Mouse (Mus musculus) liver, embryonic 12.5 days (tissue): Measurements from ENCODE around the gene Bach1. TPM values are rescaled to one million over a fixed set of nuclear protein-coding genes. Genes with fewer than 3 reads are reported as not detected.

ENCODE experiments used
- ATAC-seq: fragments of 200-750 bp; cut with Nextera tagmentation; 2 replicates; pipeline ENCODE4 v1.8.0; 2017; ENCODE audit warnings: moderate number of reproducible peaks, mild to moderate bottlenecking, moderate library complexity
- H3K27ac ChIP-seq: fragments of 300-500 bp; sonication (generic); 2 replicates; pipeline ENCODE4 v1.5.1; 2016; ENCODE audit warnings: mild to moderate bottlenecking
- H3K27me3 ChIP-seq: fragments of 300-500 bp; sonication (generic); replicated peaks from 2 replicates; pipeline ENCODE4 v1.6.1; 2016; ENCODE audit warnings: mild to moderate bottlenecking, moderate library complexity
- H3K36me3 ChIP-seq: fragments of 300-500 bp; sonication (generic); 2 replicates; pipeline ENCODE4 v1.6.1; 2016; ENCODE audit warnings: mild to moderate bottlenecking, moderate library complexity
- H3K4me1 ChIP-seq: fragments of 300-500 bp; sonication (generic); 2 replicates; pipeline ENCODE4 v1.6.1; 2016
- H3K4me2 ChIP-seq: fragments of 300-500 bp; sonication (generic); 2 replicates; pipeline ENCODE4 v1.6.1; 2016; ENCODE audit warnings: mild to moderate bottlenecking, moderate library complexity
- H3K4me3 ChIP-seq: fragments of 300-500 bp; sonication (generic); 2 replicates; pipeline ENCODE4 v1.5.1; 2016; ENCODE audit warnings: mild to moderate bottlenecking, moderate library complexity
- H3K9ac ChIP-seq: fragments of 300-500 bp; sonication (generic); 2 replicates; pipeline ENCODE4 v1.6.1; 2016; ENCODE audit warnings: mild to moderate bottlenecking, moderate library complexity
- H3K9me3 ChIP-seq: fragments of 300-500 bp; sonication (generic); replicated peaks from 2 replicates; pipeline ENCODE4 v1.6.1; 2016; ENCODE audit warnings: mild to moderate bottlenecking, moderate library complexity
- WGBS: fragments of 180-500 bp; shearing (Covaris S2); methylation state at CpG from one replicate; pipeline ENCODE4 v1.1.7; 2016; ENCODE audit not compliant: insufficient replicate concordance; 5-methylcytosine and 5-hydroxymethylcytosine counted together
- polyA plus RNA-seq: library from polyadenylated mRNA; unstranded; fragments of >200 nt; fragmentation: Nextera tagmentation; extraction: Ambion mirVana; gene quantifications from 2 replicates; pipeline ENCODE4 v1.2.1, GENCODE M21; 2016

Gene Bach1
- polyA plus RNA-seq, 1 experiment from 2014 or later = 8.8 TPM

- Histone ChIP-seq H3K4me1 (peaks cover 8% of the 10 kb centered on the region), H3K36me3 (no peaks in the 10 kb centered on the region), H3K4me2 (no peak overlapping the region), H3K9ac (no peak overlapping the region), H3K4me3 (no peak overlapping the region), H3K9me3 (no peaks in the 10 kb centered on the region), H3K27ac (no peak overlapping the region), H3K27me3 (no peaks in the 10 kb centered on the region)
- ATAC-seq = no peak
- WGBS = 67% methylated on average over 9 of the region's 9 CpGs
Observed at GRCm38 (mm10) chr16:87665246-87665645, 33.5 kb upstream of the Bach1 start.

DNA sequence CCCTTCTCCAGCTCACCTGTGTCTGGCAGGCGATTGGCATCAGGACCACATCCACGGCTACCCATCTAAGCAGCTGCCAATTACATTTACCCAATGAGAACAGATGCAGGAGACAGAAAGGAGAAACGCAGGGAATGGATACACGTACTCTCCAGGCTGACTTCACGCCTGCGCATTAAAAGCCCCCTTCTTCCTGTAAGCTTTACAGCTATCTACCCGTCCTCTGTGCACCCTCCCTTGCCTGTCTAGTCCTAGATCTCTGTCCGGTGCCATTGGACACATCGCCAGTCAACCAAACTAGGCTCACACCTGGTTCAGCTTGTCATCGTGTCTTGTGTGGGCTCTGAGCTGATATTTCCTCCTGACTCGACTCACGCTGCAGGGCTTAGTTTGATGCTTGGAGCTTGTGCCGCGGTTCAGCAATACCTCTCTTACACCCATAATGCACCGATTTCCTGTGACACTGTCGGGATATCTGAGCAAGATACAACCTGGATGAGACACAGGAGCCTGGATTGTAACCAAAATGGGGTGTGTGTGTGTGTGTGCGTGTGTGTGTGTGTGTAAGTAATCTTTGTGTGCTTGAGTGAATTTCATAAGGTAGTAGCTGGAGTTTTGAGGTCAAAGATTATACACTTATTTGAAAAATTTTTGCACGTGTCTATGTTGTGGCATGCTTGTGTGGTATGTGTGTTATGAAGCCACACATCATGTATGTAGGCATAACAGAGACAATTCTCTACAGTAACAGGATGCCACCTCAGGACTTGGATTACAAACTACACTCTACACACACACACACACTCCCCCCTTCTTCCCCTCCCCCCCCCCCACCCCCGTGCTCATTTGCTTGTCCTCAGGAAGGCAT lies 32.8 kb upstream of the Bach1 start:
- Histone ChIP-seq H3K27me3 (no peaks in the 10 kb centered on the region), H3K36me3 (no peaks in the 10 kb centered on the region)
- ATAC-seq = no peak

DNA sequence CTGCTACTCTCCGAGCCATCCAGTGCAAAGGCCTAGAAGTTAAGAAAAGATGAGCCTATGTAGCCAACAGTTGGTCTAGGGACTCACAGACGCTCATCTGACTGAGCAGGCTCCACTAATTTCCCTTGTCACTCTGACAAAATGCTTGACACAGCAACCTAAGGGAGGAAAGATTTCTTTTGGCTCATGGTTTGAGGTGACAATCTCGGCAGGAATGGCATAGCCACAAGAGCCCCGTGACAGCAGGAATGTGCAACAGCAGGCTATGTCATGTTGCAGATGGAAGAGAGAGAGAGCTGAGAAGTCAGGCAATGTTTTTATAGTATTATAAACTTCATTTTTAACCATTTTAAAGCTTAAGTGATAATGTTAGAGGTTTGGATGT lies 32.1 kb upstream of the Bach1 start:
- no peaks in the 10 kb centered on the region for H3K36me3 ChIP-seq
- no peaks in the 10 kb centered on the region for H3K27me3 ChIP-seq
- WGBS = 73% methylated on average over 4 of the region's 4 CpGs
- H3K4me2 ChIP-seq = no peak overlapping the region
- peaks cover 3% of the 10 kb centered on the region for H3K4me1 ChIP-seq
- H3K4me3 ChIP-seq = no peak overlapping the region
- H3K9me3 ChIP-seq = no peaks in the 10 kb centered on the region
- H3K9ac ChIP-seq = no peak overlapping the region
- H3K27ac ChIP-seq = no peak overlapping the region
- ATAC-seq = no peak

More for the DNA sequence above, 32.8 kb upstream of the Bach1 start:
- Histone ChIP-seq H3K27ac (no peak overlapping the region), H3K9me3 (no peaks in the 10 kb centered on the region), H3K4me3 (no peak overlapping the region), H3K4me1 (peaks cover 8% of the 10 kb centered on the region), H3K9ac (no peak overlapping the region), H3K4me2 (no peak overlapping the region)
- WGBS = 68% methylated on average over 19 of the region's 19 CpGs

- Histone ChIP-seq H3K36me3 (no peaks in the 10 kb centered on the region), H3K9me3 (no peaks in the 10 kb centered on the region), H3K27ac (no peak overlapping the region), H3K9ac (no peak overlapping the region), H3K4me3 (no peak overlapping the region), H3K4me1 (no peaks in the 10 kb centered on the region), H3K27me3 (no peaks in the 10 kb centered on the region), H3K4me2 (no peak overlapping the region)
- 75% methylated on average over 6 of the region's 6 CpGs for WGBS
- no peak for ATAC-seq
Observed at GRCm38 (mm10) chr16:87668002-87668401, 30.7 kb upstream of the Bach1 start.

- no peak overlapping the region for H3K27ac ChIP-seq
- no peaks in the 10 kb centered on the region for H3K36me3 ChIP-seq
- H3K27me3 ChIP-seq = no peaks in the 10 kb centered on the region
- 77% methylated on average over 8 of the region's 8 CpGs for WGBS
- no peak overlapping the region for H3K4me3 ChIP-seq
- no peak overlapping the region for H3K4me2 ChIP-seq
- ATAC-seq = no peak
- no peak overlapping the region for H3K9ac ChIP-seq
- H3K9me3 ChIP-seq = no peaks in the 10 kb centered on the region
- H3K4me1 ChIP-seq = no peaks in the 10 kb centered on the region
Observed at GRCm38 (mm10) chr16:87670091-87670820, 28.5 kb upstream of the Bach1 start.

GRCm38 (mm10) chr16:87670821-87671165 lies 28.0 kb upstream of the Bach1 start:
- no peak for ATAC-seq
- H3K4me3 ChIP-seq = no peak overlapping the region
- H3K9ac ChIP-seq = no peak overlapping the region
- no peak overlapping the region for H3K27ac ChIP-seq
- H3K9me3 ChIP-seq = no peaks in the 10 kb centered on the region
- H3K27me3 ChIP-seq = no peaks in the 10 kb centered on the region
- no peaks in the 10 kb centered on the region for H3K36me3 ChIP-seq
- H3K4me2 ChIP-seq = no peak overlapping the region
- no peaks in the 10 kb centered on the region for H3K4me1 ChIP-seq
- WGBS = 85% methylated on average over 9 of the region's 9 CpGs

DNA sequence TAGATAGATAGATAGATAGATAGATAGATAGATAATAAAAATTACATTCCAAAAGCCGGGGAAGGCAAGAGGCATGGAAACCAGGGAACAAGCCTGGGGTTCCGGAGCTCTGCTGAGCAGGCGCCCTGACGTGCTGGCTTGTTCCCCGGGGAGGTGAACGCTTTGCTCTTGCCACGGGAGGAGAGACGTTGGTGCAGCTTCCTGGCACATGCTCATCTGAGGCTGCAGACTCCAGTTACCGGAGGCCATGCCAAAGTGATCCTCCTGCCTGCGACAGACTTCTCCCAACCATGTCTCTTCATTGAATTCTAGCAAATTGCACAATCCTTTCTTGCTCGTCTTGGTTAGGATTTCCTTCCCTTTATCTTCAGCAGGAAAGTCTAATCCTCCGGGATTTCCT lies 27.4 kb upstream of the Bach1 start:
- no peak overlapping the region for H3K27ac ChIP-seq
- H3K36me3 ChIP-seq = no peaks in the 10 kb centered on the region
- no peak overlapping the region for H3K9ac ChIP-seq
- no peak overlapping the region for H3K4me2 ChIP-seq
- no peak for ATAC-seq
- no peaks in the 10 kb centered on the region for H3K27me3 ChIP-seq
- no peaks in the 10 kb centered on the region for H3K9me3 ChIP-seq
- peaks cover 4% of the 10 kb centered on the region; the same call in 1 of the 2 replicates for H3K4me1 ChIP-seq
- 55% methylated on average over 12 of the region's 12 CpGs for WGBS
- no peak overlapping the region for H3K4me3 ChIP-seq

GRCm38 (mm10) chr16:87673155-87673554 lies 25.6 kb upstream of the Bach1 start:
- 75% methylated on average over 7 of the region's 7 CpGs for WGBS
- no peaks in the 10 kb centered on the region for H3K36me3 ChIP-seq
- no peaks in the 10 kb centered on the region for H3K9me3 ChIP-seq
- no peak overlapping the region for H3K4me2 ChIP-seq
- peaks cover 4% of the 10 kb centered on the region; the same call in 1 of the 2 replicates for H3K4me1 ChIP-seq
- H3K27ac ChIP-seq = no peak overlapping the region
- ATAC-seq = no peak
- H3K9ac ChIP-seq = no peak overlapping the region
- H3K27me3 ChIP-seq = no peaks in the 10 kb centered on the region
- no peak overlapping the region for H3K4me3 ChIP-seq

DNA sequence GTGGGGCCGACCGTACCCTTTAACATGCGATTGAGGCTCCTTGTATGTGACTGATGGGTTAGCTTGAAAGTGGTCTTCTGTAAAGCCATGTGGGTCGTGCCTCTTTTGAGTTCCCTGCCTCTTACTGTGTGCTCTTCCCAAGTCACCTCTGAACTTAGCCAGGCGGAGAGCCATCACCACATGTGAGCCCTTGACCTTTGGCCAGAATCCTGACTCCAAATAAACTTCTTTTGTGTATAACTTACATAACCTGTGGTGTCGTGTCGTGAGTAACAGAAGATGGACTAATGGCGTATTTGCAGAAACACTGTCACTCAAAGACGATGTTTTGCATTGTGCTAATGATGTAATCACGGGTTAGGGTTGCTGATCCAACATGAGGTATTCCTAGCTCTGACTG lies 22.6 kb upstream of the Bach1 start:
- ATAC-seq = 0 out of 2 replicates have a peak, but pooled peaks have one; percentile 30
- Histone ChIP-seq H3K9me3 (no peaks in the 10 kb centered on the region), H3K9ac (no peak overlapping the region), H3K36me3 (no peaks in the 10 kb centered on the region), H3K4me3 (no peak overlapping the region), H3K4me1 (peaks cover 13% of the 10 kb centered on the region; the same call in 1 of the 2 replicates), H3K27ac (no peak overlapping the region), H3K4me2 (no peak overlapping the region), H3K27me3 (no peaks in the 10 kb centered on the region)
- WGBS = 69% methylated on average over 10 of the region's 10 CpGs

DNA sequence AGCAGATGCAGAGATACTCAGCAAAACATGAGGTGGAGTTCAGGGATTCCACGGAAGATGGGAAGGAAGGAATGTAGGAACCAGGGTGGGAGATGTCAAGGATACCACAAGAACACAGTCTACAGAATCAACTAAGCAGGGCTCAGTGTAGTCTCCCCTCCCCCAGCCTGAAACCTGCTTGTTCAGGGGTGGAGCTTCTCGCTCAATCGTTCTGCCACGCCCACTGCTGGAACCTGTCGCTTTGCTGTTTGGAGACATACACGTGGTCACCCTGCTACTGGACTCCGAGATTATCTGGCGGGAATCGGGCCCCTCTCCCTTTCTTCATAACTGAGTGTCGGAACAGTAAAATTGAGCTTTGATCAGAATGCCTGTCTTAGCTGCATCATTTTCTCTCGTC lies 20.1 kb upstream of the Bach1 start:
- no peaks in the 10 kb centered on the region for H3K9me3 ChIP-seq
- H3K27ac ChIP-seq = no peak overlapping the region
- no peak for ATAC-seq
- no peaks in the 10 kb centered on the region for H3K36me3 ChIP-seq
- 56% methylated on average over 11 of the region's 11 CpGs for WGBS
- no peak overlapping the region for H3K9ac ChIP-seq
- H3K4me2 ChIP-seq = no peak overlapping the region
- peaks cover 13% of the 10 kb centered on the region; the same call in 1 of the 2 replicates for H3K4me1 ChIP-seq
- H3K27me3 ChIP-seq = no peaks in the 10 kb centered on the region
- H3K4me3 ChIP-seq = no peak overlapping the region

DNA sequence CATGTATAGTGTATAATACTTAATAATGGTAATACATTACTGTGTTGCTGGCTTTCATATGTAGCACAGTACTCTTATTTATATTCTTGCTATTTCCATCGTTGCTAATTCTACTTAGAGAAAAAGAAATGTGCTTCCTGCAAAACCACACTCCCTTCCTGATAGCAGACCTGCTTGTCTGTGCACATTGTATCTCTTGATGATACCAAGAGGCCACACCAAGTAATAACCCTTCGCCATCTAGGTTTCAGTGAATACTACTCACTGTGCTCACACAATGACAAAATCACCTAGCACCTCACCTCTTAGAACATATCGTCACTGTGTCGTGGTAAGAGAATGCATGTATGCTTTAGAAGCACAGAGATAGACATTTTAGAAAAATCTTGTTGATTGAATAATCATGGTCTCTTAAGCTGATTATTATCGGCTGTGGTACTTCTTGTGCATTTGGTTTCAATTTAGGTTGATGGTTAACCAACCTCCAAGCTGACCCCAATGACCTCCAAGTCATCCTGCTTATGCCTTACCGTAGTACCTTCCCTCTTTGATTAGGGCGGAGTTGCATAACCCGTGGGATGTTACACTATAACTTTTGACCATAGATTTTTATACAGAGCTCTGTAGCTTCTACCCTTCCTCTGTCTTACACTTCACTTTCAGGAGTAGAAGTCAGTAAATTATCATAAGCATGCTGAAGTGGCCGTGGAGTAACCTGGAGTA lies 17.7 kb upstream of the Bach1 start:
- H3K27me3 ChIP-seq = no peaks in the 10 kb centered on the region
- peaks cover 12% of the 10 kb centered on the region; the same call in 1 of the 2 replicates for H3K4me1 ChIP-seq
- H3K9me3 ChIP-seq = no peaks in the 10 kb centered on the region
- H3K4me3 ChIP-seq = no peak overlapping the region
- H3K9ac ChIP-seq = no peak overlapping the region
- no peak overlapping the region for H3K27ac ChIP-seq
- WGBS = 70% methylated on average over 9 of the region's 9 CpGs
- H3K4me2 ChIP-seq = no peak overlapping the region
- no peaks in the 10 kb centered on the region for H3K36me3 ChIP-seq
- no peak for ATAC-seq

DNA sequence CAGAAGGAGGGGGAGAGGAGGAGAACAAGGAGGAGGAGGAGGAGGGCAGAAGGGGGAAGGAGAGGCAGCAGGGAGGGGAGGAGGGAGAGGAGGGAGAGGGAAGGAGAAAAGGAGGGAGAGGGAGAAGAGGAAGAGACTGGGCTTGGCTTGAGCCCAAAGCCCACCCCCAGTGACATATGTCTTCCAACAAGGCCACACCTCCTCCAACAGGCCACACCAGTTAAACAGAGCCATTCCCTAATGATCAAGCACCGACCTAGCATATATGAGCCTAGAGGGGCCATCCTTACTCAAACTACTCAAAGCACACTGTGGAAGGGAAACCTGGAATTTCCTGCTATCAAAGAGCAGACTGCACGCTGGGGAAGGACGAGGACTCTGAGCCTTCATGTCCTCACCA lies 16.9 kb upstream of the Bach1 start:
- Histone ChIP-seq H3K27ac (no peak overlapping the region), H3K9ac (no peak overlapping the region), H3K36me3 (no peaks in the 10 kb centered on the region), H3K4me1 (peaks cover 9% of the 10 kb centered on the region; the same call in 1 of the 2 replicates), H3K4me3 (no peak overlapping the region), H3K4me2 (no peak overlapping the region), H3K27me3 (no peaks in the 10 kb centered on the region), H3K9me3 (no peaks in the 10 kb centered on the region)
- ATAC-seq = no peak
- WGBS = 56% methylated on average over 3 of the region's 3 CpGs
